Mouse (Mus musculus) layer of hippocampus, adult 9-11 months (tissue): Measurements from ENCODE around the gene Slc41a2.
"Not testable (repeated sequence)": the region's sequence is repeated elsewhere in the genome, so short reads cannot be mapped to it uniquely, and the experiment has no call there.

Experiments
- DNase-seq: peaks from one replicate; pipeline ENCODE4 v3.0.0; 2022

Gene Slc41a2

GRCm38 (mm10) chr10:83351779-83352178 is 14.1 kb upstream of the Slc41a2 start:
- not testable (repeated sequence) for DNase-seq

GRCm38 (mm10) chr10:83350689-83351088 is 13.0 kb upstream of the Slc41a2 start:
- DNase-seq = no peak

GRCm38 (mm10) chr10:83347494-83347893 is 9.8 kb upstream of the Slc41a2 start:
- no peak for DNase-seq

- no peak for DNase-seq
These were observed 8.7 kb upstream of the Slc41a2 start for GRCm38 (mm10) chr10:83346359-83346736.

- DNase-seq = no peak
These were observed 8.1 kb upstream of the Slc41a2 start for GRCm38 (mm10) chr10:83345693-83346358.

GRCm38 (mm10) chr10:83343828-83344685 is 6.4 kb upstream of the Slc41a2 start:
- DNase-seq = no peak

GRCm38 (mm10) chr10:83343171-83343570 is 5.5 kb upstream of the Slc41a2 start:
- peak; percentile 37 for DNase-seq

GRCm38 (mm10) chr10:83341226-83341625 is 3.5 kb upstream of the Slc41a2 start:
- no peak for DNase-seq

- no peak for DNase-seq
These were observed 403 bp upstream of the Slc41a2 start for GRCm38 (mm10) chr10:83337971-83338598.

- DNase-seq = no peak
These were observed 1.3 kb downstream of the Slc41a2 start for GRCm38 (mm10) chr10:83336336-83336735.

- no peak for DNase-seq
These were observed 5.1 kb downstream of the Slc41a2 start for GRCm38 (mm10) chr10:83332581-83332980.

GRCm38 (mm10) chr10:83331811-83332210 is 5.9 kb downstream of the Slc41a2 start:
- no peak for DNase-seq

GRCm38 (mm10) chr10:83330336-83330735 is 7.3 kb downstream of the Slc41a2 start:
- DNase-seq = no peak

GRCm38 (mm10) chr10:83328791-83329190 is 8.9 kb downstream of the Slc41a2 start:
- DNase-seq = no peak

- no peak for DNase-seq
These were observed 10.9 kb downstream of the Slc41a2 start for GRCm38 (mm10) chr10:83326648-83327285.

- no peak for DNase-seq
These were observed 11.8 kb downstream of the Slc41a2 start for GRCm38 (mm10) chr10:83325903-83326302.

GRCm38 (mm10) chr10:83324871-83325270 is 12.8 kb downstream of the Slc41a2 start:
- no peak for DNase-seq

- DNase-seq = no peak
These were observed 15.1 kb downstream of the Slc41a2 start for GRCm38 (mm10) chr10:83322551-83323100.

GRCm38 (mm10) chr10:83321528-83321927 is 16.2 kb downstream of the Slc41a2 start:
- no peak for DNase-seq

GRCm38 (mm10) chr10:83320870-83321269 is 16.8 kb downstream of the Slc41a2 start:
- peak; percentile 30 for DNase-seq

GRCm38 (mm10) chr10:83320396-83320795 is 17.3 kb downstream of the Slc41a2 start:
- no peak for DNase-seq

GRCm38 (mm10) chr10:83313033-83313432 is 24.6 kb downstream of the Slc41a2 start:
- DNase-seq = no peak

- DNase-seq = no peak
These were observed 27.3 kb downstream of the Slc41a2 start for GRCm38 (mm10) chr10:83310356-83310755.
